Mouse (Mus musculus) embryonic facial prominence, embryonic 10.5 days (tissue): ENCODE measurements at regions not wholly inside any gene's neighbourhood (a gene's known extent, or its start where the extent isn't known, plus 50 kb on each side); places are given as distances from the start of the nearest gene placed in this dataset.

Experiments used
- DNase-seq: peaks from one replicate; pipeline ENCODE4 v3.0.0-alpha.2; 2017; ENCODE audit warnings: low spot score
- H3K27ac ChIP-seq: fragments of 300-500 bp; sonication (generic); replicated peaks from 2 replicates; pipeline ENCODE4 v1.5.1; 2016; ENCODE audit warnings: mild to moderate bottlenecking
- H3K27me3 ChIP-seq: fragments of 300-500 bp; sonication (generic); replicated peaks from 2 replicates; pipeline ENCODE4 v1.6.1; 2016; ENCODE audit warnings: low read depth, mild to moderate bottlenecking; ENCODE audit not compliant: poor library complexity, severe bottlenecking
- H3K36me3 ChIP-seq: fragments of 300-500 bp; sonication (generic); replicated peaks from 2 replicates; pipeline ENCODE4 v1.6.1; 2016; ENCODE audit warnings: mild to moderate bottlenecking, moderate library complexity
- H3K4me1 ChIP-seq: fragments of 300-500 bp; sonication (generic); 2 replicates; pipeline ENCODE4 v1.6.1; 2016
- H3K4me3 ChIP-seq: fragments of 300-500 bp; sonication (generic); 2 replicates; pipeline ENCODE4 v1.5.1; 2016; ENCODE audit warnings: mild to moderate bottlenecking, moderate library complexity
- H3K9me3 ChIP-seq: fragments of 300-500 bp; sonication (generic); 2 replicates; pipeline ENCODE4 v1.6.1; 2016; ENCODE audit warnings: mild to moderate bottlenecking
- WGBS: fragments of 180-500 bp; shearing (Covaris S2); methylation state at CpG from one replicate; pipeline ENCODE4 v1.1.7; 2016; 5-methylcytosine and 5-hydroxymethylcytosine counted together

DNA sequence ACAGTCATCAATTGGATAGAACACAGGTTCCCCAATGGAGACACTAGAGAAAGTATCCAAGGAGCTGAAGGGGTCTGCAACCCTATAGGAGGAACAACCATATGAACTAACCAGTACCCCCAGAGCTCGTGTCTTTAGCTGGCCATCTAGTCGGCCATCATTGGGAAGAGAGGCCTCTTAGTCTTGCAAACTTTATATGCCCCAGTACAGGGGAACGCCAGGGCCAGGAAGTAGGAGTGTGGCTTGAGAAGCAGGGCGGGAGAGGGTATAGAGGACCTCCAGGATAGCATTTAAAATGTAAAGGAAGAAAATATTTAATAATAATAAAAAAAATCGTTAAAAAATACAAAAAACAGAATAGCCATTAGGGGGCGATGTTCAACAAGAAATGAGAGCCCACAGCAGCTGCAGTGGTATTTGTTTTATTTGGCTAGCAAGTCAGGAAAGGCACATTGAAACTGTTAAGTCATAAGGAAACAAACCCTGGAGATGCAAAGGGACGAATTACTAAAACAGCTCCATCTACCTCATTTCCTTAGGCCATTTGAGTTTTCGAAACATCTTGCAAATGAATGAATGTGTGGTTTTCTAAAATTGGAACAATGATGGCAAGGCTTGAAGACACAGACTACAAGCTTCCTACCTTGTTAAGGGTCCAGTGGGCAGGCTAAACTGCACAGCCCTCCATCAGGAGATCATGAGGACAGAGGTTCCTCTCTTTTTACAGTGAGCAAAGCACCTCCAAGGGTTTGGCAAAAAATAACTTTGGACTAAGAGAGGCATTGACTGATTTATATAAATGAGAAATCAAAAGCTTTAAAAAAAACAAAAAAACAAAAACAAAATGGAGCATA is 350.7 kb upstream of the Rasa1 start:
- Histone ChIP-seq H3K27ac (no peak overlapping the region), H3K4me3 (no peak overlapping the region), H3K36me3 (no peaks in the 10 kb centered on the region), H3K27me3 (no peaks in the 10 kb centered on the region), H3K9me3 (no peaks in the 10 kb centered on the region), H3K4me1 (no peaks in the 10 kb centered on the region)
- 27% methylated on average over 8 of the region's 8 CpGs for WGBS
- DNase-seq = peak; percentile 11

DNA sequence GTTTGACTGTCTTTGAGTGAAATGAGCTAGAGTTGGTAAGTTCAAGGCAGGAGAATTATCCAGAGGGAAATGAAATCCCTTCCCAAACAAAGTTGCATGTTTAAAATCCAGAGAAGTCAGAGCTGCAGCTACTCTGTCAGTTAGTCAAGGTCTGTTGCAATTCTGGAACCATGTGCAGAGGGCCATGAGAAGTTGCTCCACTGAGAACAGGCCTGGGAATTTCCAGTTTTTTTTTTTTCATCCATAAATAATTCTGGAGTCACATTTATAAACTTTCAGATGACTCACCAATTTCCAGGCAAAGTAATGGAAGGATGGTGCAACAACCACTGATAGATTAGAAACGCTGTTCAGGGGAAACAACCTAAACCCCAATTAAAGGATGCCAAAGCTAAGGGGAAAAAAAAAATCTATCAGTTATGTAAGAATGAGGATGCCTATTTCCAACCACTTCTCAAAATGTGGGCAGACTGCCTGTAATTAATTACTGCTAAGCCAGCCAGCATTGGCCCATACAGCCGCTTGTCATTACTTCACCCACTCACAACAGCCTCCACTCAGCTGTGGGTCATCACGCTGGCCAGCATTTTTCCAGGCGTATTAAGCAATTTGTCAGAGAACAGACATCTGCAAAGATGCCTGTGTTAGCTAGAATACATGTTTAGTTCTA is 340.7 kb upstream of the Rasa1 start:
- no peaks in the 10 kb centered on the region for H3K4me1 ChIP-seq
- 89% methylated on average over 4 of the region's 4 CpGs for WGBS
- no peak overlapping the region for H3K4me3 ChIP-seq
- no peak overlapping the region for H3K27ac ChIP-seq
- no peaks in the 10 kb centered on the region for H3K36me3 ChIP-seq
- DNase-seq = no peak
- H3K9me3 ChIP-seq = no peaks in the 10 kb centered on the region
- H3K27me3 ChIP-seq = no peaks in the 10 kb centered on the region
